Mouse (Mus musculus) lung, adult 2 months (tissue): ENCODE measurements around the gene Hps3.

Experiments used
- CTCF ChIP-seq: fragments of 200-500 bp; IDR thresholded peaks from 2 replicates; pipeline ENCODE4 v1.5.1; 2011; ENCODE audit warnings: mild to moderate bottlenecking, low read length, control low read depth; ENCODE audit not compliant: insufficient read depth
- POLR2A ChIP-seq: fragments of 200-500 bp; IDR thresholded peaks from 2 replicates; pipeline ENCODE4 v1.6.1; 2011; ENCODE audit warnings: low read depth, mild to moderate bottlenecking, control low read depth, low read length, borderline replicate concordance; ENCODE audit errors: extremely low read depth

- TF ChIP-seq CTCF: no peak
- no peak for TF ChIP-seq POLR2A
Measured at GRCm38 (mm10) chr3:20026996-20027689, 8.0 kb downstream of the Hps3 start.
